Mouse (Mus musculus) forebrain, embryonic 14.5 days (tissue): ENCODE results near the gene Rab30. TPM values are rescaled to one million over a fixed set of nuclear protein-coding genes. Genes with fewer than 3 reads are reported as not detected.

ENCODE experiments used
- ATAC-seq: fragments of 200-750 bp; cut with Nextera tagmentation; 2 replicates; pipeline ENCODE4 v1.8.0; 2017; ENCODE audit warnings: mild to moderate bottlenecking, moderate library complexity
- DNase-seq: peaks from one replicate; pipeline ENCODE4 v3.0.0-alpha.2; 2015; ENCODE audit warnings: low spot score
- H3K27ac ChIP-seq: fragments of 300-500 bp; sonication (generic); 2 replicates; pipeline ENCODE4 v1.5.1; 2014; ENCODE audit warnings: low read depth, mild to moderate bottlenecking, control low read depth, low read length, moderate library complexity
- H3K27me3 ChIP-seq: fragments of 300-500 bp; sonication (generic); replicated peaks from 2 replicates; pipeline ENCODE4 v1.6.1; 2014; ENCODE audit warnings: low read length, control low read depth, mixed read lengths; ENCODE audit not compliant: control insufficient read depth, insufficient read depth
- H3K36me3 ChIP-seq: fragments of 300-500 bp; sonication (generic); 2 replicates; pipeline ENCODE4 v1.6.1; 2014; ENCODE audit warnings: low read length, control low read depth; ENCODE audit not compliant: control insufficient read depth, insufficient read depth
- H3K4me1 ChIP-seq: fragments of 300-500 bp; sonication (generic); 2 replicates; pipeline ENCODE4 v1.6.1; 2014; ENCODE audit warnings: antibody characterized with exemption, low read length, control low read depth; ENCODE audit not compliant: control insufficient read depth, insufficient read depth
- H3K4me2 ChIP-seq: fragments of 300-500 bp; sonication (generic); 2 replicates; pipeline ENCODE4 v1.6.1; 2014; ENCODE audit warnings: mild to moderate bottlenecking, control low read depth, low read length
- H3K4me3 ChIP-seq: fragments of 300-500 bp; sonication (generic); 2 replicates; pipeline ENCODE4 v1.5.1; 2014; ENCODE audit warnings: low read depth, low read length, control low read depth
- H3K9ac ChIP-seq: fragments of 300-500 bp; sonication (generic); 2 replicates; pipeline ENCODE4 v1.6.1; 2014; ENCODE audit warnings: mild to moderate bottlenecking, low read length, control low read depth, moderate library complexity
- H3K9me3 ChIP-seq: fragments of 300-500 bp; sonication (generic); replicated peaks from 2 replicates; pipeline ENCODE4 v1.6.1; 2016; ENCODE audit warnings: low read length, control low read depth, mixed read lengths; ENCODE audit not compliant: control insufficient read depth
- WGBS: fragments of 180-500 bp; shearing (Covaris S2); extraction: QIAGEN DNeasy Blood & Tissue Kit; methylation state at CpG from one replicate; pipeline ENCODE4 v1.1.7; 2014; 5-methylcytosine and 5-hydroxymethylcytosine counted together
- polyA plus RNA-seq: library from polyadenylated mRNA; unstranded; fragments of >200 nt; fragmentation: Nextera tagmentation; extraction: Ambion mirVana; gene quantifications from 2 replicates; pipeline ENCODE4 v1.2.1, GENCODE M21; 2014

The Rab30 gene
- polyA plus RNA-seq, 1 experiment from 2014 or later, result 25.9 TPM

DNA sequence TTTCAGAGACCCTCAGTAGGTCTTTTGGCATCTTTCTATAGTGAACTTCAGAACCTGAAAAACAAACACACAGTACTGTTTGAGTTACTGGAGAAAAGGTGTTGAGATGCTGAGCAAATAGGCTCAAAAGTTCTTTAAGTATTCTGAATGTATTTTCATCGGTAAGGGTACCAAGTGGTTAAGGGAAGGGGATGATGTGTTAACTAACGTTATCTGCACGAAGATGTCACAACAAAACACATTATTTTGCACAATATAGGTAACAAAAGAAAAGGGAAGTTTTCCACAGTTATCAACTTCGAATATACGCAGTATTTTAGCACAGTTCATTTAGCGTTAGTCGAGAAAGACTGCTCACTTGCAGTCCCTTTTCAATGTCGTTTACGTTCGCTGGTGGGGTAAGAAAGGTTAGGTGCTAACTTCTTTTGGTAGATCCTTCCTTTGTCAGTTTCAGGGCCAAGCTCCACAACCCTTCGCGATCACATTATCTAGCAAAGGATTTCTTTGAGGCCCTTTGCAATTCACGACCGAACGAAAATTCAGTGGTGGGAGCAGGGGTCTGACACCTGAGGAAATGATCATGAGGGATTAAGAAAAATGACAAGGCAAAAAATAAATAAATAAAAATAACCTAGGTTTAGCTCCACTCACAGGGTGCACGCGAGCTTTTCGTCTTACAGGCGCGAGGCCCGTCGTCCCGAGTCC, 840 bp upstream of the Rab30 start:
- H3K27me3 ChIP-seq, result no peaks in the 10 kb centered on the region
- H3K9ac ChIP-seq, result peak overlapping the region; percentile 97
- peaks cover 19% of the 10 kb centered on the region; the same call in 1 of the 2 replicates for H3K36me3 ChIP-seq
- 1% methylated on average over 23 of the region's 23 CpGs for WGBS
- ATAC-seq (no peak), DNase-seq (peak; percentile 36)
- peak overlapping the region; percentile 77 for H3K4me3 ChIP-seq
- peaks cover 31% of the 10 kb centered on the region for H3K4me1 ChIP-seq
- H3K27ac ChIP-seq, result peak overlapping the region; percentile 92
- H3K4me2 ChIP-seq, result peak overlapping the region; percentile 64
- no peaks in the 10 kb centered on the region for H3K9me3 ChIP-seq

DNA sequence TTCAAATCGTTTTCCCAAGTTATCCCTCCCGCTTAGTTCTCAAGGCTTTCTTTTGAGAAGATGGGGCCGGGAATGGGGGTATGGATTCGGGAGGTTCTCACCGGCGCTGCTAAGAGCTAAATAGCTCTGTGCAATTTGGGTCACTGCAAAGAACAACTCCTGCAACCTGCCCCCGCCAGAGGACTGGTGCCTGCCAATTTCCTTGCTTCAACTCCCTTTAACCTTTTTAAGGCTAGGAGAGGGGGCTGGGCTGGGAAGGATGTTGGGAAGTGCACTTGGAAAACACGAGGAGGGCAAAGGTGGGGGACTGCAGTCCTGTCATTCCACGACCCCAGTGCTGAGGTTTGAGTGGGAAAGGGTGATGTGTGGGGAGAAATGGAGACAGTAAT, 452 bp downstream of the Rab30 start:
- Histone ChIP-seq H3K4me3 (peak overlapping the region; percentile 77), H3K9ac (peak overlapping the region; percentile 68), H3K27me3 (no peaks in the 10 kb centered on the region), H3K36me3 (peaks cover 11% of the 10 kb centered on the region; the same call in 1 of the 2 replicates), H3K4me1 (peaks cover 31% of the 10 kb centered on the region), H3K4me2 (peak overlapping the region; percentile 70), H3K27ac (no peak overlapping the region; the same call in 1 of the 2 replicates), H3K9me3 (no peaks in the 10 kb centered on the region)
- WGBS, result 0% methylated on average over 9 of the region's 9 CpGs
- ATAC-seq (peak; percentile 38), DNase-seq (no peak)

DNA sequence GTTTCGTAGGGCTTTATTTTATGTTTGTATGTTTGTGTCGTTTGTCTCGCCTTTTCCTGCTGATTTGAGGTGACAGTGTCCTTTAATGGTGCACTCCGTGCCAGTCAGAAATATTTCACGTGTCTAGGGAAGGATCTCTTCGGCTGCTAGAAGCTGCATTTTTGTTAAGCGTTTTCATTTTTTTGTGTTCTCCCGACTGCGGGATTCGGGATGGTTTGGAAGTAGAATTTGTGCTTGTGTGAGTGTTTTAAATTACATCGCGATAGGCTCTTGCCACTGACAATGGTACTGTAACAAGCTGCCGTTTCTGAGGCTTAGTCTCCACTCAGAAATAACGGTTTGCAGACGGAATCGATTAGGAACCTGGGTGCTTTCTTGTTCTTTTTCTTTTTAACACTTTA, 938 bp downstream of the Rab30 start:
- WGBS, result 1% methylated on average over 16 of the region's 16 CpGs
- peak overlapping the region; percentile 77 for H3K4me3 ChIP-seq
- peaks cover 9% of the 10 kb centered on the region; the same call in 1 of the 2 replicates for H3K36me3 ChIP-seq
- H3K27ac ChIP-seq, result no peak overlapping the region
- H3K9me3 ChIP-seq, result no peaks in the 10 kb centered on the region
- H3K27me3 ChIP-seq, result no peaks in the 10 kb centered on the region
- DNase-seq (peak; percentile 49), ATAC-seq (no peak)
- peak overlapping the region; percentile 68 for H3K9ac ChIP-seq
- H3K4me1 ChIP-seq, result peaks cover 31% of the 10 kb centered on the region
- peak overlapping the region; percentile 70 for H3K4me2 ChIP-seq

DNA sequence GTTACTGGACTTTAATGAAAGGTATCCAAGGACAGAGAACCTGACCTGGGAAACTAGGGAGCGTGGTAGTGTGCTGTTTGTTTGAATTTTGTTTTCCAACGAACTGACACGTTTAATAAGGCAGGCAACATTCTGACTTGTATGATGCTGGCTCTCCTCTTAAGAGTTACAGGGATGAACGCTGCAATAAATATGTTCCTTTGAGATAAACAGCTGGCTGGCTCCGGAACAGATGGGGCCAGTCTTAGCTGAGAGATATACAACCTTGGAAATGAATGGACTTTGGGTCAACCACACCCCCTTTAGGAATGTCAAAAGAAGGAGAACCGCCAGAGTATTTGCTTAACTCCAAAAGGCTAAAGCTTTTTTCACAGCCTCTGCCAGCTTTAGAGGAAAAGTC, 1.4 kb downstream of the Rab30 start:
- under 1% methylated on average over 6 of the region's 6 CpGs for WGBS

DNA sequence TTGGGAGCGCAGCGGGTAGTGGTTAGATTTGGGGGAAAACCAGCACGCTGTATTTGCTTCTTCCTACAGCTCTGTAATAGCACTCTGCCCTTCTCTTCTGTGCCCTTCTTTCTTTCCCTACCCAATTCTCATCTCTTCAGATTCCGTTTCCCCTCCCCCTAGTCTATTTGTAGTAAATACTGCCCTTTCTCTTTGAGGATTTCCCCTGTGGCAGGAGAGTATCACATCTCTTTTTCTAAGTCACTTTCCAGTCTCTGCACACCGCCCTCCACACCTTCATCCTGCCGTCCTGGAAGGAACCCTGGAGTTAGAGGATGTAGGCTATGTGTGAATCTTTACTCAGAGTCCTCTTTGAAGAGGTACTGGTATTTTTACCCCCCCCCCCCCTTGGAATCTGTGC, 1.9 kb downstream of the Rab30 start:
- Histone ChIP-seq H3K4me3 (peak overlapping the region; percentile 77), H3K4me2 (peak overlapping the region; percentile 70), H3K27me3 (no peaks in the 10 kb centered on the region), H3K4me1 (peaks cover 27% of the 10 kb centered on the region), H3K9ac (peak overlapping the region; percentile 68), H3K9me3 (no peaks in the 10 kb centered on the region), H3K36me3 (0 out of 2 replicates have a peak, but pooled peaks cover 5% of the 10 kb centered on the region), H3K27ac (no peak overlapping the region)
- no peak for ATAC-seq
- 9% methylated on average over 6 of the region's 6 CpGs for WGBS
- no peak for DNase-seq

More for the DNA sequence above, 1.4 kb downstream of the Rab30 start:
- ATAC-seq (no peak), DNase-seq (peak; percentile 31)
- peak overlapping the region; percentile 70 for H3K4me2 ChIP-seq
- peak overlapping the region; percentile 77 for H3K4me3 ChIP-seq
- H3K9me3 ChIP-seq, result no peaks in the 10 kb centered on the region
- H3K4me1 ChIP-seq, result peaks cover 30% of the 10 kb centered on the region
- peaks cover 7% of the 10 kb centered on the region; the same call in 1 of the 2 replicates for H3K36me3 ChIP-seq
- H3K27me3 ChIP-seq, result no peaks in the 10 kb centered on the region
- no peak overlapping the region for H3K27ac ChIP-seq
- H3K9ac ChIP-seq, result peak overlapping the region; percentile 68

DNA sequence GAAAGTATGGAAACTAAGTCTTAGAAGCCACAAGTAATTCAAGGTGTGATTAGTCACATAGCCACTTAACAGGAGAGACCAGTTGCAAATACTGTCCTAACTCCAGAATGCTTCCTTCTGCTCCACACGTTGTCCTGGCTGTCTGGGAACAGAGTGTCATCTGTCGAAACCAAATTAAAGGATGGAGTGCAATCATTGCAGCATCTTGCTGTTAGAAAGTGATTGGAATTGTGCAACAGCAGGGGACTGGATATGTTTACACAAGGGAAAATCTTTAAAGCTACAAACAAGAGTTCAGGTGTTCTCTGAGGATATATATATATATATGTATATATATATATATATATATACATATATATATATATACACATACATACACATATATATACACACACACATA, 9.0 kb downstream of the Rab30 start:
- ATAC-seq (no peak), DNase-seq (no peak)
- H3K9ac ChIP-seq, result no peak overlapping the region
- no peaks in the 10 kb centered on the region for H3K36me3 ChIP-seq
- no peaks in the 10 kb centered on the region for H3K27me3 ChIP-seq
- no peak overlapping the region for H3K4me2 ChIP-seq
- no peak overlapping the region for H3K27ac ChIP-seq
- no peak overlapping the region for H3K4me3 ChIP-seq
- no peaks in the 10 kb centered on the region for H3K4me1 ChIP-seq
- H3K9me3 ChIP-seq, result no peaks in the 10 kb centered on the region
- 69% methylated on average over 2 of the region's 2 CpGs for WGBS

DNA sequence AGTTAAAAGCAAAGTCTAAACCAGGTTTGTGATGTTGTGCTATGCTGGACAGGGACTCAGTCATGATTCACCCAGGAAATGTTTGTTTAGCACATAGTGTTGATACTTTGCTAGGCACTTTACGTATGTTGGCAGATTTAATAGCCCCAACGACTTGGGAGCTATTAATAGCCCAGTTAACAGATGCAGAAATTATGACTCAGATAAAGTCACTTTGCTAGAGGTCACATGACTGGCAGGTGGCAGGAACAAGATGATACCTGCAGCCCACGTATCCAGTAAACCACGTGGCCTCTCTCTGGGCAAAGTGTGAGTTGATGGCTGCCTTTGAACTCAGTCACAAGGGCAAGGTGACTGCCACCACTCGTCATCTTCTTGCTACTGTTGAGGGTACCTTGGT, 16.7 kb downstream of the Rab30 start:
- Histone ChIP-seq H3K4me3 (no peak overlapping the region), H3K36me3 (no peaks in the 10 kb centered on the region), H3K27me3 (no peaks in the 10 kb centered on the region), H3K9ac (no peak overlapping the region), H3K9me3 (no peaks in the 10 kb centered on the region), H3K4me1 (no peaks in the 10 kb centered on the region), H3K4me2 (no peak overlapping the region), H3K27ac (no peak overlapping the region)
- no peak for DNase-seq
- WGBS, result 84% methylated on average over 5 of the region's 5 CpGs
- ATAC-seq, result no peak

DNA sequence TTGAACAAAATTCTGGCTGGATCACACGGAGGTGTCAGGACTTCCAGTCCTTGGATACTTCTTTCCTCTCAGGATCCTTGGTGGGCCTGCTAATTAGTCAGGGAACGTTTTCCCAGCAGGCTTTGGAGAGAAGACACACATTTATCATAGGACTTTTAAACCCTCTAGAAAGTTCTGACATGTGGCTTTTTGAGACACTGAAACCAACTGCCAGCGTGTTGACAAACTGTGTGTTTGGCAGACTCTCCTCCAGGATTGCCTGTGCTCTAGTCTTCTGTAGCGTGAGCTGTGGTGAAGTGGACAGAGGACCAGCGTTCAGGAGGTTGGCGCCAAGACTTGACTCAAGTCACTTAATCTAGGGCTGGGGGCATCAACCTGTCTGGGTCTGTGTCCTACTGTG, 19.2 kb downstream of the Rab30 start:
- Histone ChIP-seq H3K9me3 (no peaks in the 10 kb centered on the region), H3K4me1 (peaks cover 2% of the 10 kb centered on the region; the same call in 1 of the 2 replicates), H3K27ac (no peak overlapping the region), H3K4me2 (no peak overlapping the region), H3K36me3 (no peaks in the 10 kb centered on the region), H3K4me3 (no peak overlapping the region), H3K9ac (no peak overlapping the region), H3K27me3 (no peaks in the 10 kb centered on the region)
- no peak for ATAC-seq
- WGBS, result 86% methylated on average over 6 of the region's 6 CpGs
- DNase-seq, result no peak

DNA sequence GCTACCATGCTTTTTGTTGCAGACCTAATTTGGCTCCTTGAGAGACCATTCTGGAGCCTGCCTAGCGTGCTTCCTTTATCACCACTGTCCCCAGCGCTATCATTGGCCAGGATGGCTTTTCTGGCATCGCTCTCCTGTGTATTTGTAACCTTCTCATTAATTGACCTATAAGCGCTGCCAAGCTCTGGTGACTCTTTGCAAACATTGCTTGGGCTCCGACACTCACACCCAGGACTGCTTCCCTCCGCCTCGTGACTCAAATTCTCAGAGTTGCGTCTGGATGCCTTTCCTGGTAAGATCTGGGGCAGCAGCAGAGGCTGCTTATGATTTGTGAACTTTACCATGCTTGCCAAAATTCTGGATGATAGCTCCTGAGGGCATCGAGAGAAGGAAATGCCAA, 19.8 kb downstream of the Rab30 start:
- no peak for ATAC-seq
- H3K4me1 ChIP-seq, result peaks cover 4% of the 10 kb centered on the region; the same call in 1 of the 2 replicates
- no peak overlapping the region for H3K27ac ChIP-seq
- no peak overlapping the region for H3K9ac ChIP-seq
- no peaks in the 10 kb centered on the region for H3K27me3 ChIP-seq
- no peaks in the 10 kb centered on the region for H3K9me3 ChIP-seq
- no peaks in the 10 kb centered on the region for H3K36me3 ChIP-seq
- H3K4me2 ChIP-seq, result no peak overlapping the region
- no peak for DNase-seq
- H3K4me3 ChIP-seq, result no peak overlapping the region
- WGBS, result 89% methylated on average over 9 of the region's 9 CpGs
